Mouse (Mus musculus) bone marrow macrophage, adult 2 months (primary cell): ENCODE data around the gene Adamts9. TPM values are rescaled to one million over a fixed set of nuclear protein-coding genes. Genes with fewer than 3 reads are reported as not detected.
A peak's percentile ranks its signal among the peaks of the same experiment; 100 is the strongest.

ENCODE experiments used
- H3K27ac ChIP-seq: 2 replicates; pipeline ENCODE4 v1.5.1; 2012; ENCODE audit warnings: low read depth, low read length; ENCODE audit not compliant: insufficient read depth
- H3K4me1 ChIP-seq: 2 replicates; pipeline ENCODE4 v1.6.1; 2012; ENCODE audit warnings: low read length; ENCODE audit not compliant: control insufficient read depth, insufficient read depth
- H3K4me3 ChIP-seq: 2 replicates; pipeline ENCODE4 v1.5.1; 2012; ENCODE audit warnings: mild to moderate bottlenecking, low read length, moderate library complexity; ENCODE audit not compliant: insufficient read depth
- CTCF ChIP-seq: IDR thresholded peaks from 2 replicates; pipeline ENCODE4 v1.5.1; 2012; ENCODE audit warnings: low read depth, mild to moderate bottlenecking, low read length, moderate library complexity
- POLR2A ChIP-seq: IDR thresholded peaks from 2 replicates; pipeline ENCODE4 v1.6.1; 2012; ENCODE audit warnings: mild to moderate bottlenecking, low read depth, low read length, borderline replicate concordance
- polyA plus RNA-seq: library from polyadenylated mRNA; stranded (reverse); fragments of >200 nt; gene quantifications from 2 replicates; pipeline ENCODE4 v1.2.4, GENCODE M21; 2012; ENCODE audit not compliant: missing spikeins, insufficient read depth, insufficient read length

Gene Adamts9
- polyA plus RNA-seq, 1 experiment, result not detected

GRCm38 (mm10) chr6:92816311-92816751, 127.0 kb downstream of the Adamts9 start, which contains the start of gene A730049H05Rik:
Gene A730049H05Rik (plus strand): TSS chr6:92816478.
- Histone ChIP-seq H3K4me1 (no peaks in the 10 kb centered on the region), H3K27ac (no peak within 1 kb of the TSS), H3K4me3 (no peak within 1 kb of the TSS)
- no peak for TF ChIP-seq CTCF
- TF ChIP-seq POLR2A, result no peak

- TF ChIP-seq CTCF (no peak), POLR2A (no peak)
- Histone ChIP-seq H3K4me3 (no peak overlapping the region), H3K27ac (no peak overlapping the region), H3K4me1 (no peaks in the 10 kb centered on the region)
Observed at GRCm38 (mm10) chr6:92812702-92813370, 130.5 kb downstream of the Adamts9 start.

GRCm38 (mm10) chr6:92811566-92811965, 131.7 kb downstream of the Adamts9 start:
- no peak overlapping the region for H3K27ac ChIP-seq
- H3K4me3 ChIP-seq, result no peak overlapping the region
- no peak for TF ChIP-seq CTCF
- no peaks in the 10 kb centered on the region for H3K4me1 ChIP-seq

- TF ChIP-seq POLR2A (no peak), CTCF (no peak)
- H3K4me3 ChIP-seq, result no peak overlapping the region
- H3K27ac ChIP-seq, result no peak overlapping the region
- H3K4me1 ChIP-seq, result no peaks in the 10 kb centered on the region
Observed at GRCm38 (mm10) chr6:92810628-92811027, 132.7 kb downstream of the Adamts9 start.

GRCm38 (mm10) chr6:92809818-92810217, 133.5 kb downstream of the Adamts9 start:
- Histone ChIP-seq H3K27ac (no peak overlapping the region), H3K4me1 (no peaks in the 10 kb centered on the region), H3K4me3 (no peak overlapping the region)
- no peak for TF ChIP-seq CTCF
- TF ChIP-seq POLR2A, result no peak

GRCm38 (mm10) chr6:92804254-92804971, 138.9 kb downstream of the Adamts9 start:
- Histone ChIP-seq H3K4me3 (no peak overlapping the region), H3K27ac (no peak overlapping the region), H3K4me1 (no peaks in the 10 kb centered on the region)
- TF ChIP-seq POLR2A, result no peak
- TF ChIP-seq CTCF, result no peak

- H3K4me3 ChIP-seq, result no peak overlapping the region
- no peak for TF ChIP-seq CTCF
- no peak for TF ChIP-seq POLR2A
- H3K27ac ChIP-seq, result no peak overlapping the region
- no peaks in the 10 kb centered on the region for H3K4me1 ChIP-seq
Observed at GRCm38 (mm10) chr6:92803213-92803612, 140.1 kb downstream of the Adamts9 start.

- no peak for TF ChIP-seq CTCF
- TF ChIP-seq POLR2A, result no peak
- no peak overlapping the region for H3K27ac ChIP-seq
- H3K4me3 ChIP-seq, result no peak overlapping the region
- no peaks in the 10 kb centered on the region for H3K4me1 ChIP-seq
Observed at GRCm38 (mm10) chr6:92802421-92802820, 140.9 kb downstream of the Adamts9 start.

GRCm38 (mm10) chr6:92801462-92801861, 141.8 kb downstream of the Adamts9 start:
- TF ChIP-seq CTCF (no peak), POLR2A (no peak)

GRCm38 (mm10) chr6:92793804-92794203, 149.5 kb downstream of the Adamts9 start:
- no peak for TF ChIP-seq POLR2A
- no peak for TF ChIP-seq CTCF
- Histone ChIP-seq H3K27ac (no peak overlapping the region), H3K4me3 (no peak overlapping the region), H3K4me1 (no peaks in the 10 kb centered on the region)

More at GRCm38 (mm10) chr6:92801462-92801861, 141.8 kb downstream of the Adamts9 start:
- Histone ChIP-seq H3K4me1 (no peaks in the 10 kb centered on the region), H3K27ac (no peak overlapping the region), H3K4me3 (no peak overlapping the region)

- TF ChIP-seq POLR2A, result no peak
- TF ChIP-seq CTCF, result peak; percentile 14; the same call in 1 of the 2 replicates
- H3K4me1 ChIP-seq, result no peaks in the 10 kb centered on the region
- H3K27ac ChIP-seq, result no peak overlapping the region
- no peak overlapping the region for H3K4me3 ChIP-seq
Observed at GRCm38 (mm10) chr6:92787376-92787712, 155.9 kb downstream of the Adamts9 start.
